Mouse (Mus musculus) MEL (cell line): Measurements from ENCODE around the gene Mri1. TPM values are rescaled to one million over a fixed set of nuclear protein-coding genes. Genes with fewer than 3 reads are reported as not detected.

Experiments
- DNase-seq: peaks from one replicate; pipeline ENCODE4 v3.0.0; 2011; ENCODE audit warnings: low read depth, low spot score
- H3K27ac ChIP-seq: 2 replicates; pipeline ENCODE4 v1.5.1; 2012; ENCODE audit warnings: low read depth, mild to moderate bottlenecking, control low read depth, low read length, moderate library complexity; ENCODE audit not compliant: control insufficient read depth
- H3K27me3 ChIP-seq, 2 experiments: fragments of 150-350 bp in 1 of 2; sonication (generic) in 1 of 2; 2 replicates each; pipeline ENCODE4 v1.6.1; 2012; ENCODE audit warnings: low read length in 2 of 2, mild to moderate bottlenecking in 2 of 2, improper control_type of control experiment in 1 of 2, moderate library complexity in 1 of 2; ENCODE audit not compliant: insufficient read depth in 2 of 2, control insufficient read depth in 1 of 2
- H3K36me3 ChIP-seq, 2 experiments: 2 replicates each; pipeline ENCODE4 v1.6.1; 2012 to 2014; ENCODE audit warnings: low read length in 2 of 2, improper control_type of control experiment in 1 of 2, inconsistent platforms in 1 of 2, mild to moderate bottlenecking in 1 of 2; ENCODE audit not compliant: insufficient read depth in 2 of 2, control insufficient read depth in 1 of 2
- H3K4me1 ChIP-seq, 2 experiments: fragments of 150-350 bp in 1 of 2; sonication (generic) in 1 of 2; 2 replicates each; pipeline ENCODE4 v1.6.1; 2012; ENCODE audit warnings: low read length in 2 of 2, improper control_type of control experiment in 1 of 2, mild to moderate bottlenecking in 1 of 2; ENCODE audit not compliant: insufficient read depth in 2 of 2, control insufficient read depth in 1 of 2
- H3K4me3 ChIP-seq, 2 experiments: fragments of 150-350 bp in 1 of 2; sonication (generic) in 1 of 2; 2 replicates each; pipeline ENCODE4 v1.5.1; 2012; ENCODE audit warnings: low read depth in 2 of 2, low read length in 2 of 2, mild to moderate bottlenecking in 2 of 2, moderate library complexity in 2 of 2, control low read depth in 1 of 2, improper control_type of control experiment in 1 of 2; ENCODE audit not compliant: control insufficient read depth in 1 of 2, insufficient read depth in 1 of 2
- H3K79me2 ChIP-seq: 2 replicates; pipeline ENCODE4 v1.6.1; 2012; ENCODE audit warnings: mild to moderate bottlenecking, low read length, moderate library complexity; ENCODE audit not compliant: control insufficient read depth, poor library complexity, insufficient read depth
- H3K9ac ChIP-seq: 2 replicates; pipeline ENCODE4 v1.6.1; 2012; ENCODE audit warnings: low read depth, mild to moderate bottlenecking, control low read depth, low read length, moderate library complexity; ENCODE audit not compliant: control insufficient read depth, poor library complexity, severe bottlenecking
- H3K9me3 ChIP-seq: fragments of 150-350 bp; sonication (generic); replicated peaks from 2 replicates; pipeline ENCODE4 v1.6.1; 2012; ENCODE audit warnings: mild to moderate bottlenecking, low read length, improper control_type of control experiment, moderate library complexity; ENCODE audit not compliant: insufficient read depth
- CHD1 ChIP-seq: IDR thresholded peaks from 2 replicates; pipeline ENCODE4 v1.6.1; 2012; ENCODE audit warnings: low read depth, mild to moderate bottlenecking, inconsistent platforms, low read length, improper control_type of control experiment
- CTCF ChIP-seq, 3 experiments: IDR thresholded peaks in 2 of 3; conservative IDR thresholded peaks in 1 of 3; 2 replicates each; pipeline ENCODE4 v1.5.1; 2011 to 2012; ENCODE audit warnings: low read length in 3 of 3, low read depth in 2 of 3, mild to moderate bottlenecking in 2 of 3, improper control_type of control experiment in 1 of 3, inconsistent platforms in 1 of 3, mixed read lengths in 1 of 3, moderate library complexity in 1 of 3; ENCODE audit not compliant: control insufficient read depth in 1 of 3, insufficient read depth in 1 of 3, poor library complexity in 1 of 3, severe bottlenecking in 1 of 3
- E2F4 ChIP-seq: IDR thresholded peaks from 2 replicates; pipeline ENCODE4 v1.6.1; 2011; ENCODE audit warnings: low read depth, low read length, improper control_type of control experiment, borderline replicate concordance
- EP300 ChIP-seq, 2 experiments: IDR thresholded peaks; 2 replicates each; pipeline ENCODE4 v1.6.1; 2011; ENCODE audit warnings: improper control_type of control experiment in 2 of 2, low read length in 2 of 2, low read depth in 1 of 2, mild to moderate bottlenecking in 1 of 2
- ETS1 ChIP-seq: IDR thresholded peaks from 2 replicates; pipeline ENCODE4 v1.6.1; 2012; ENCODE audit warnings: low read depth, mild to moderate bottlenecking, inconsistent platforms, low read length, improper control_type of control experiment, moderate library complexity
- GABPA ChIP-seq: IDR thresholded peaks from 2 replicates; pipeline ENCODE4 v1.6.1; 2012; ENCODE audit warnings: low read depth, mild to moderate bottlenecking, inconsistent platforms, low read length, improper control_type of control experiment, moderate library complexity
- GATA1 ChIP-seq: IDR thresholded peaks from 2 replicates; pipeline ENCODE4 v1.6.1; 2011; ENCODE audit warnings: low read depth, low read length, improper control_type of control experiment
- HCFC1 ChIP-seq: IDR thresholded peaks from 2 replicates; pipeline ENCODE4 v1.6.1; 2012; ENCODE audit warnings: low read depth, mild to moderate bottlenecking, inconsistent platforms, low read length, improper control_type of control experiment, moderate library complexity
- JUND ChIP-seq: IDR thresholded peaks from 2 replicates; pipeline ENCODE4 v1.6.1; 2011; ENCODE audit warnings: low read depth, mild to moderate bottlenecking, improper control_type of control experiment, low read length
- KAT2A ChIP-seq: conservative IDR thresholded peaks from 2 replicates; pipeline ENCODE4 v1.6.1; 2012; ENCODE audit warnings: low read depth, low read length, improper control_type of control experiment, inconsistent platforms
- MAZ ChIP-seq: IDR thresholded peaks from 2 replicates; pipeline ENCODE4 v1.6.1; 2012; ENCODE audit warnings: low read depth, mild to moderate bottlenecking, inconsistent platforms, low read length, improper control_type of control experiment
- MEF2A ChIP-seq: IDR thresholded peaks from 2 replicates; pipeline ENCODE4 v1.6.1; 2014; ENCODE audit warnings: low read depth, mild to moderate bottlenecking, inconsistent platforms, low read length, improper control_type of control experiment; ENCODE audit not compliant: poor library complexity, insufficient replicate concordance, severe bottlenecking; ENCODE audit errors: extremely low read depth
- NRF1 ChIP-seq: IDR thresholded peaks from 2 replicates; pipeline ENCODE4 v1.6.1; 2014; ENCODE audit warnings: low read depth, mild to moderate bottlenecking, inconsistent platforms, low read length, improper control_type of control experiment, moderate library complexity; ENCODE audit not compliant: poor library complexity, insufficient read depth, severe bottlenecking
- RAD21 ChIP-seq: IDR thresholded peaks from 2 replicates; pipeline ENCODE4 v1.6.1; 2011; ENCODE audit warnings: mild to moderate bottlenecking, low read depth, low read length, improper control_type of control experiment
- TAL1 ChIP-seq: IDR thresholded peaks from 2 replicates; pipeline ENCODE4 v1.6.1; 2012; ENCODE audit warnings: mild to moderate bottlenecking, inconsistent platforms, low read length, moderate library complexity, mixed read lengths
- TCF12 ChIP-seq: IDR thresholded peaks from 2 replicates; pipeline ENCODE4 v1.6.1; 2014; ENCODE audit warnings: low read depth, mild to moderate bottlenecking, inconsistent platforms, low read length, improper control_type of control experiment, moderate library complexity
- UBTF ChIP-seq: IDR thresholded peaks from 2 replicates; pipeline ENCODE4 v1.6.1; 2012; ENCODE audit warnings: low read depth, mild to moderate bottlenecking, inconsistent platforms, low read length, improper control_type of control experiment, moderate library complexity, borderline replicate concordance; ENCODE audit not compliant: insufficient read depth
- USF1 ChIP-seq: IDR thresholded peaks from 2 replicates; pipeline ENCODE4 v1.6.1; 2014; ENCODE audit warnings: low read depth, mild to moderate bottlenecking, inconsistent platforms, low read length, improper control_type of control experiment, moderate library complexity
- USF2 ChIP-seq, 2 experiments: IDR thresholded peaks; 2 replicates each; pipeline ENCODE4 v1.6.1; 2011 to 2012; ENCODE audit warnings: improper control_type of control experiment in 2 of 2, low read length in 2 of 2, borderline replicate concordance in 1 of 2, inconsistent platforms in 1 of 2, low read depth in 1 of 2, mild to moderate bottlenecking in 1 of 2; ENCODE audit not compliant: insufficient read depth in 1 of 2
- ZKSCAN1 ChIP-seq: IDR thresholded peaks from 2 replicates; pipeline ENCODE4 v1.6.1; 2012; ENCODE audit warnings: low read depth, mild to moderate bottlenecking, inconsistent platforms, low read length, improper control_type of control experiment, moderate library complexity
- polyA plus RNA-seq, 2 experiments: library from polyadenylated mRNA; stranded (reverse) in 1 of 2; unstranded in 1 of 2; fragments of >175 nt in 1 of 2; fragments of >200 nt in 1 of 2; gene quantifications; 2 replicates each; pipeline versions ENCODE4 v1.2.1 to v1.2.4; 2012; ENCODE audit warnings: low replicate concordance in 2 of 2, low read depth in 1 of 2; ENCODE audit not compliant: insufficient read length in 2 of 2, insufficient read depth in 1 of 2, missing spikeins in 1 of 2
- total RNA-seq: library from RNA; depleted of rRNA; stranded (reverse); fragments of 300-350 nt; gene quantifications from 2 replicates; pipeline ENCODE4 v1.2.3, GENCODE M21; 2012

Gene Mri1
- total and polyA plus RNA-seq, 3 experiments = 27.8 to 43.2 TPM; not detected in 1

- Histone ChIP-seq H3K27ac (no peak overlapping the region), H3K27me3 (peaks cover 9 to 12% of the 10 kb centered on the region in 2 experiments), H3K36me3 (no peaks in the 10 kb centered on the region), H3K4me1 (no peaks in the 10 kb centered on the region), H3K9ac (no peak overlapping the region), H3K79me2 (no peaks in the 10 kb centered on the region), H3K4me3 (no peak overlapping the region), H3K9me3 (no peaks in the 10 kb centered on the region)
- no peak for DNase-seq
- TF ChIP-seq JUND = no peak
- TF ChIP-seq HCFC1 = no peak
- TF ChIP-seq E2F4 = no peak
- TF ChIP-seq CHD1 = no peak
- no peak for TF ChIP-seq GABPA
- no peak for TF ChIP-seq ETS1
- no peak for TF ChIP-seq TAL1
- no peak for TF ChIP-seq CTCF (IDR thresholded peaks at IDR 0.05 in 2 of 3, conservative IDR thresholded peaks at IDR 0.05 in 1 of 3; ENCODE audit: control insufficient read depth in 1 of 3, insufficient read depth in 1 of 3, low read depth in 2 of 3, low read length in 3 of 3, poor library complexity in 1 of 3, severe bottlenecking in 1 of 3)
- no peak for TF ChIP-seq ZKSCAN1
- no peak for TF ChIP-seq USF1
- no peak for TF ChIP-seq MEF2A
- no peak for TF ChIP-seq NRF1
- TF ChIP-seq RAD21 = no peak
- TF ChIP-seq EP300 (IDR thresholded peaks at IDR 0.05; ENCODE audit: low read depth in 1 of 2, low read length in 2 of 2) = no peak
- no peak for TF ChIP-seq GATA1
- TF ChIP-seq KAT2A = no peak
- no peak for TF ChIP-seq UBTF
- TF ChIP-seq MAZ = no peak
- TF ChIP-seq TCF12 = no peak
- no peak for TF ChIP-seq USF2 (IDR thresholded peaks at IDR 0.05; ENCODE audit: borderline replicate concordance in 1 of 2, insufficient read depth in 1 of 2, low read depth in 1 of 2, low read length in 2 of 2)
Measured at GRCm38 (mm10) chr8:84303951-84304350, 46.8 kb upstream of the Mri1 start.
